Mouse (Mus musculus) frontal cortex, postnatal 36 days (tissue): ENCODE data around the gene Trio.

ENCODE experiments used
- DNase-seq, 2 experiments: peaks; one replicate each; pipeline ENCODE4 v3.0.0; 2022; ENCODE audit warnings: low spot score in 2 of 2

Trio gene

GRCm38 (mm10) chr15:27991892-27992593 lies 33.6 kb downstream of the Trio start:
- DNase-seq: no peak

- DNase-seq: no peak
These were observed 34.5 kb downstream of the Trio start for GRCm38 (mm10) chr15:27991066-27991701.

GRCm38 (mm10) chr15:27987979-27988378 lies 37.7 kb downstream of the Trio start:
- no peak for DNase-seq

GRCm38 (mm10) chr15:27984881-27985280 lies 40.8 kb downstream of the Trio start:
- DNase-seq: no peak

- DNase-seq: no peak
These were observed 43.7 kb downstream of the Trio start for GRCm38 (mm10) chr15:27981764-27982500.

GRCm38 (mm10) chr15:27981258-27981657 lies 44.4 kb downstream of the Trio start:
- DNase-seq: no peak

- DNase-seq: no peak
These were observed 45.2 kb downstream of the Trio start for GRCm38 (mm10) chr15:27980436-27980835.

GRCm38 (mm10) chr15:27976950-27977349 lies 48.7 kb downstream of the Trio start:
- no peak for DNase-seq

GRCm38 (mm10) chr15:27976366-27976765 lies 49.3 kb downstream of the Trio start:
- no peak for DNase-seq

- no peak for DNase-seq
These were observed 51.0 kb downstream of the Trio start for GRCm38 (mm10) chr15:27974637-27975036.

- no peak for DNase-seq
These were observed 57.5 kb downstream of the Trio start for GRCm38 (mm10) chr15:27968183-27968582.

GRCm38 (mm10) chr15:27967128-27967876 lies 58.3 kb downstream of the Trio start:
- no peak for DNase-seq

GRCm38 (mm10) chr15:27964877-27965276 lies 60.8 kb downstream of the Trio start:
- no peak for DNase-seq

GRCm38 (mm10) chr15:27963506-27963905 lies 62.1 kb downstream of the Trio start:
- DNase-seq: no peak

GRCm38 (mm10) chr15:27960642-27961041 lies 65.0 kb downstream of the Trio start:
- no peak for DNase-seq

GRCm38 (mm10) chr15:27957867-27958266 lies 67.8 kb downstream of the Trio start:
- DNase-seq: no peak

- DNase-seq: no peak
These were observed 70.0 kb downstream of the Trio start for GRCm38 (mm10) chr15:27955614-27956013.

GRCm38 (mm10) chr15:27954356-27954755 lies 71.3 kb downstream of the Trio start:
- DNase-seq: no peak

GRCm38 (mm10) chr15:27953570-27953969 lies 72.1 kb downstream of the Trio start:
- DNase-seq: no peak

- DNase-seq: no peak
These were observed 74.5 kb downstream of the Trio start for GRCm38 (mm10) chr15:27951195-27951594.

- no peak for DNase-seq
These were observed 76.5 kb downstream of the Trio start for GRCm38 (mm10) chr15:27949196-27949595.

GRCm38 (mm10) chr15:27947880-27948279 lies 77.8 kb downstream of the Trio start:
- no peak for DNase-seq
